Mouse (Mus musculus): ENCODE data around the gene Rassf2.

GRCm38 (mm10) chr2:132006561-132007474 lies 23.2 kb downstream of the Rassf2 start:
- TF ChIP-seq CTCF (IDR thresholded peaks at IDR 0.05; ENCODE audit: borderline replicate concordance, control insufficient read depth, extremely low read depth, insufficient read depth, low read length, poor library complexity) = no peak
- TF ChIP-seq POLR2A (IDR thresholded peaks at IDR 0.05; ENCODE audit: control insufficient read depth, extremely low read depth, insufficient read depth, low read length, poor library complexity) = no peak
